Mouse (Mus musculus) heart, embryonic 16.5 days (tissue): Measurements from ENCODE around the gene Pmvk. TPM values are rescaled to one million over a fixed set of nuclear protein-coding genes. Genes with fewer than 3 reads are reported as not detected.

Experiments
- ATAC-seq: fragments of 200-750 bp; cut with Nextera tagmentation; replicated peaks from 2 replicates; pipeline ENCODE4 v1.8.0; 2017; ENCODE audit warnings: moderate number of reproducible peaks; ENCODE audit not compliant: insufficient read depth, low FRiP score; ENCODE audit errors: extremely low read depth
- H3K27ac ChIP-seq: fragments of 300-500 bp; sonication (generic); 2 replicates; pipeline ENCODE4 v1.5.1; 2014; ENCODE audit warnings: mild to moderate bottlenecking, low read length, control low read depth, moderate library complexity
- H3K27me3 ChIP-seq: fragments of 300-500 bp; sonication (generic); 2 replicates; pipeline ENCODE4 v1.6.1; 2014; ENCODE audit warnings: low read length, mixed read lengths; ENCODE audit not compliant: control insufficient read depth, insufficient read depth
- H3K36me3 ChIP-seq: fragments of 300-500 bp; sonication (generic); 2 replicates; pipeline ENCODE4 v1.6.1; 2014; ENCODE audit not compliant: control insufficient read depth, insufficient read depth
- H3K4me1 ChIP-seq: fragments of 300-500 bp; sonication (generic); 2 replicates; pipeline ENCODE4 v1.6.1; 2014; ENCODE audit warnings: low read length, mixed read lengths; ENCODE audit not compliant: control insufficient read depth, insufficient read depth
- H3K4me2 ChIP-seq: fragments of 300-500 bp; sonication (generic); 2 replicates; pipeline ENCODE4 v1.6.1; 2014; ENCODE audit warnings: low read depth, mild to moderate bottlenecking, control low read depth, low read length
- H3K4me3 ChIP-seq: fragments of 300-500 bp; sonication (generic); 2 replicates; pipeline ENCODE4 v1.5.1; 2014; ENCODE audit warnings: mild to moderate bottlenecking, control low read depth, low read length
- H3K9ac ChIP-seq: fragments of 300-500 bp; sonication (generic); 2 replicates; pipeline ENCODE4 v1.6.1; 2014; ENCODE audit warnings: low read length, control low read depth
- H3K9me3 ChIP-seq: fragments of 300-500 bp; sonication (generic); replicated peaks from 2 replicates; pipeline ENCODE4 v1.6.1; 2016; ENCODE audit warnings: low read length; ENCODE audit not compliant: control insufficient read depth
- WGBS: fragments of 180-500 bp; shearing (Covaris S2); extraction: QIAGEN DNeasy Blood & Tissue Kit; methylation state at CpG from one replicate; pipeline ENCODE4 v1.1.7; 2014; 5-methylcytosine and 5-hydroxymethylcytosine counted together
- polyA plus RNA-seq: library from polyadenylated mRNA; unstranded; fragments of >200 nt; fragmentation: Nextera tagmentation; extraction: Ambion mirVana; gene quantifications from 2 replicates; pipeline ENCODE4 v1.2.1, GENCODE M21; 2015

Pmvk gene
- polyA plus RNA-seq, 1 experiment from 2014 or later: 59.3 TPM

DNA sequence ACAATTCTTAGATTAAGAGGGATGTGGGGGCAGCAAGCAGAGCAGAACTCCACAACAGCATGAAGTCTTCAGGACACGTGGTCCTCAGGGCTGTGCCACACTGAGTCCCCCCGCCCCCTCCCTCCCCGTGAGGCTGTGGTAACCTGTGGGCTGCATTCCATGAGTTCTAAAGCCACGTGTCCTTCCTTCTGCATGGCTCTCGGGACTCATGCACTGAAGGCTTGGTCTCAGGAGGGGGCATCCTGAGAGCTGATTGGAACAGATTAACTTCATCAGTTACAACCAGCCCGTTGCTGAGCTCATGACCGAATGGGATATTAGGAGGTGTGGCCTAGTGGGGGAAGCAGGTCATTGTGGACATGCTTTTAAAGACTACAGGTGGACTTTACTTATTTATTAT is 45.4 kb downstream of the Pmvk start:
- Histone ChIP-seq H3K36me3 (no peaks in the 10 kb centered on the region), H3K27me3 (no peaks in the 10 kb centered on the region), H3K27ac (no peak overlapping the region), H3K4me2 (no peak overlapping the region), H3K4me3 (no peak overlapping the region), H3K9ac (no peak overlapping the region), H3K4me1 (no peaks in the 10 kb centered on the region), H3K9me3 (no peaks in the 10 kb centered on the region)
- 51% methylated on average over 7 of the region's 7 CpGs for WGBS
- no peak for ATAC-seq

DNA sequence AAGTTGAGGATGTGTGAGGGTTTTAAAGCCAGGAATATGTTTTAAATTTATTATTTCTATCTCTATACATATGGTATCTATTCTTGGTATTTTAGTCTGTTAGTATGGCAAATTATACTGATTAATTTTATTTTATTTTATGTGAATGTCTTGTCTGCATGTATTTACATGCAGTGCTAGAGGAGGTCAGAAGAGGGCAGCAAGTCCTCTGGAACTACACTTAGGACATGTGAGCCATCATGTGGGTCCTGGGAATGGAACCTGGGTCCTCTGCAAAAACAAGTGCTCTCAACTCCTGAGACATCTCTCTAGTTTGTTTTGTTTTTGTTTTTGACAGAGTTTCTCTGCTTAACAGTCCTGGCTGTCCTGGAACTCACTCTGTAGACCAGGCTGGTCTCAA is 47.1 kb downstream of the Pmvk start:
- Histone ChIP-seq H3K27me3 (peaks cover 5% of the 10 kb centered on the region; the same call in 1 of the 2 replicates), H3K36me3 (no peaks in the 10 kb centered on the region), H3K4me1 (no peaks in the 10 kb centered on the region), H3K4me3 (no peak overlapping the region), H3K9me3 (no peaks in the 10 kb centered on the region), H3K4me2 (no peak overlapping the region), H3K27ac (no peak overlapping the region), H3K9ac (no peak overlapping the region)
- ATAC-seq: no peak

DNA sequence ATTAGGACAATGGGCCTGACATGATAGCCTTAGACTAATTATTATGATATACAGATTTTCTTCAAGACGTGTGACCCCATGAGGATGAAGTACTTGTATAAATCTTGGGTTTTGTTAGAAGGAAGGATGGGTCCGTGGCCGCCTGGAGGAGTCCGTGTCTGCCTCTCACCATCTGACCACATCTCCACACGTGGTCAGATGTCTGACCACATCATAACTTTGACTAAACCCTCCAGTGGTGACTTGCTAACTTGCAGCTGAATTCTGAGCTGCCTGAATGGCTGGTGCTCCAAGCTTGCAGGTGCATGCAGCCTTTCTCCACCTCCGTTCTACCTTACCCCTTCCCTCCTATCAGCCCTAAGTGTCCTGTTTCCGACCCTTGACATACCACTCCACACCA is 48.2 kb downstream of the Pmvk start:
- H3K9me3 ChIP-seq: no peaks in the 10 kb centered on the region
- no peak overlapping the region for H3K4me3 ChIP-seq
- H3K27ac ChIP-seq: no peak overlapping the region
- 63% methylated on average over 7 of the region's 7 CpGs for WGBS
- no peaks in the 10 kb centered on the region for H3K4me1 ChIP-seq
- H3K4me2 ChIP-seq: no peak overlapping the region
- no peak for ATAC-seq
- peaks cover 14% of the 10 kb centered on the region; the same call in 1 of the 2 replicates for H3K27me3 ChIP-seq
- H3K36me3 ChIP-seq: no peaks in the 10 kb centered on the region
- no peak overlapping the region for H3K9ac ChIP-seq

DNA sequence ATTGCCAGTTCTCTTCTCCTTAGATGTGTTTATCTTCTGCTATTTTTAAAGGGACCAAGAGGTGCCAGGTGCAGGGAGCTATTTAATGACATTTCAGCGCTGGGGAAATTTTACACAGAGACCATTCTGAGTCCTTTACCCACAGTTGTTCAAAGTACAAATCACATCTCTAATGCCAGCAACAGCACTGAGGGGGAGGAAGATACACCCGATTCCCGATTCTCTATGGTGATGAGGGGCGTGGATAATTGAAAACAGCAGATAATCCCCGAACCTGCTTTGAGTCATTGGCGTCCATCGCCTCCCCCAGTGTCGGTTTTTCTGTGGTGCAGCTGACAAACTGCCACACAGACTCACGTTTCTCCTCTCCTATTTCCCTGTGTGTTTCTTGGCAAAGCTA is 53.7 kb downstream of the Pmvk start:
- whole genome bisulfite sequencing: 23% methylated on average over 9 of the region's 9 CpGs
- no peak for ATAC-seq
- peaks cover 37% of the 10 kb centered on the region for H3K27me3 ChIP-seq
- no peaks in the 10 kb centered on the region for H3K36me3 ChIP-seq
- no peak overlapping the region for H3K4me3 ChIP-seq
- H3K9ac ChIP-seq: no peak overlapping the region
- no peak overlapping the region for H3K27ac ChIP-seq
- no peak overlapping the region for H3K4me2 ChIP-seq
- no peaks in the 10 kb centered on the region for H3K4me1 ChIP-seq
- no peaks in the 10 kb centered on the region for H3K9me3 ChIP-seq

DNA sequence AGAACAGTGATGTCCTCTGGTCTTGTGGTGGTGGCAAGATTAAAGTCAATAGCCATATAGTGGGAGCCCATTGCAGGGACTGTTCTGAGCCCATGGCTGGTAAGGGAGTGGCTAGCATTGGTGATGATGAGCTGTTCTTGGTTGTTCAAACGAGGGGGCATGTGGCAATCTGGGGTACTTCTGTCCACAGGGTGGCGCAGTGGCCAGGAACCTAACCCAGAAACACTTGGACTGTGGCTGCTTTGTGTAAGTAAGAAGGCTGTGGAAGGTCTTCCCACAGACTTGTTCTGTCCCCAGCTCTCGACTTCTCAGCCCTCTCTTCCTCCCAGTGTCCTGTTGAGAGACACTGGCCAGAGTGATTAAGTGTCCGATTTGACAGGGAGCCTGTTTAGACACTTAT is 56.6 kb downstream of the Pmvk start:
- Histone ChIP-seq H3K36me3 (no peaks in the 10 kb centered on the region), H3K9me3 (no peaks in the 10 kb centered on the region), H3K27ac (no peak overlapping the region), H3K9ac (no peak overlapping the region), H3K4me1 (no peaks in the 10 kb centered on the region), H3K4me3 (no peak overlapping the region), H3K4me2 (peak overlapping the region; percentile 22), H3K27me3 (peaks cover 36% of the 10 kb centered on the region)
- no peak for ATAC-seq
- 15% methylated on average over 4 of the region's 4 CpGs for WGBS

DNA sequence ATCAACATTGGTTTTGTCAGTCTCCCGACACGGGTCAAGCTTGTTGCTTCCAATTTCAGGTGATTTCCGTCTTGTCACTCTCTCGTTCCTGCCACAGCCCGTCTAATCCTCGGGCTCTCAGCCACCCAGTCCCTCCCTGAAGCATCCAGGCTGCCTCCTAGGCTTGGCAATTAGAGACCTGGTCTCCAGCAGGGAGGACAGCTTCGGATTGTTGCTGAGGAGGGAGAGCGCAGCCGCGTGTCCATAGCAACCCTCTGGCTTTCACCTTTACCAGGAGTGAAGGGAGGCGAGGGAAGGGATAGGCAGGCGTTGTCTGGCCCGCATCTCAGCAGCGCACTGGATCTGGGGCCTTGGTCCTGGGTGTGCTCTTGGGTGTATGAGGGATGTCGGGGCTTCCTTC is 57.1 kb downstream of the Pmvk start:
- 22% methylated on average over 15 of the region's 15 CpGs for WGBS
- peaks cover 32% of the 10 kb centered on the region for H3K27me3 ChIP-seq
- no peak for ATAC-seq
- H3K9me3 ChIP-seq: peaks cover 1% of the 10 kb centered on the region
- H3K4me2 ChIP-seq: peak overlapping the region; percentile 22
- H3K4me3 ChIP-seq: no peak overlapping the region
- no peaks in the 10 kb centered on the region for H3K36me3 ChIP-seq
- no peak overlapping the region for H3K27ac ChIP-seq
- no peak overlapping the region for H3K9ac ChIP-seq
- no peaks in the 10 kb centered on the region for H3K4me1 ChIP-seq

DNA sequence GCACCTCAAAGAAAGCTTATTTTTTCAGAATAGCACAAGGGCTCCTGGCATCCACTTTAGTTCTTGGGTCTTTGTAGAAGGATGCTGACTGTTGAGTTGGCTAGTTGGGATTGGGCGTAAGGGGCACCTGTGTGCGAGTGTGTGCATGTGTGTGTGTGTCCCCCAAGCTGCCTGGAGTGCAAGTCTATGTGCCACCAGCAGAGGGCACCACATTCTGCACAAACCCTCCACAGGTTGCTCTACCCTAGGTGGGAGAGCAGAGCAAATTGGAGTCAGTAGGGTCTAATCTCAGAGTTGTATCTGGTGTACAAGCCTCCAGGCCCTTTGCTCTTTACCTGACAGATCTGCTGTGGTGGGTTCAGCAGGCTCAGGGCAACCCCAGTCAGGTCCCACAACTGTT is 57.9 kb downstream of the Pmvk start:
- peaks cover 25% of the 10 kb centered on the region for H3K27me3 ChIP-seq
- WGBS: 89% methylated on average over 2 of the region's 2 CpGs

DNA sequence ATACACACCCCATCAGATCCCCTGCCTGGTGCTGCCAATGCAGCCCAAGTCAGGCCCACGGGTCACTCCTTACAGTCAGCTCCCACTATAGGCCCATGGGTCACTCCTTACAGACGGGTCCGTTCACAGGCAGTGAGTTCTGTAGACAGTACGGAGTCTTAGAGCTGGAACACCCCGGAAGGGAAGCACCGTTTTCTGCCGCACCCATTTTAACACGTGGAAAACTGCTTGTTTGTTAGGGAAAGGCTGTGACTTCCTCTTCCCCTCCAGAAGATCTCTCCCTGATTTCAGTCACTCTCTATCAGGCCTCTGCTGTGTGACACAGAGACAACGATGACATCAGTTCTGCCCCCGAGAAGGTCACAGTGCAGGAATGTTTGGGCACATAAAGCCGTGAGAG is 61.1 kb downstream of the Pmvk start:
- no peak for ATAC-seq
- WGBS: 47% methylated on average over 11 of the region's 11 CpGs
- peaks cover 4% of the 10 kb centered on the region for H3K4me1 ChIP-seq
- no peak overlapping the region for H3K4me3 ChIP-seq
- H3K36me3 ChIP-seq: no peaks in the 10 kb centered on the region
- no peak overlapping the region for H3K27ac ChIP-seq
- peaks cover 18% of the 10 kb centered on the region for H3K27me3 ChIP-seq
- H3K9ac ChIP-seq: no peak overlapping the region
- H3K9me3 ChIP-seq: peaks cover 5% of the 10 kb centered on the region
- no peak overlapping the region for H3K4me2 ChIP-seq

More for the DNA sequence above, 57.9 kb downstream of the Pmvk start:
- no peaks in the 10 kb centered on the region for H3K4me1 ChIP-seq
- H3K27ac ChIP-seq: no peak overlapping the region
- no peak for ATAC-seq
- H3K9me3 ChIP-seq: peaks cover 5% of the 10 kb centered on the region
- no peaks in the 10 kb centered on the region for H3K36me3 ChIP-seq
- no peak overlapping the region for H3K9ac ChIP-seq
- no peak overlapping the region for H3K4me3 ChIP-seq
- H3K4me2 ChIP-seq: no peak overlapping the region

DNA sequence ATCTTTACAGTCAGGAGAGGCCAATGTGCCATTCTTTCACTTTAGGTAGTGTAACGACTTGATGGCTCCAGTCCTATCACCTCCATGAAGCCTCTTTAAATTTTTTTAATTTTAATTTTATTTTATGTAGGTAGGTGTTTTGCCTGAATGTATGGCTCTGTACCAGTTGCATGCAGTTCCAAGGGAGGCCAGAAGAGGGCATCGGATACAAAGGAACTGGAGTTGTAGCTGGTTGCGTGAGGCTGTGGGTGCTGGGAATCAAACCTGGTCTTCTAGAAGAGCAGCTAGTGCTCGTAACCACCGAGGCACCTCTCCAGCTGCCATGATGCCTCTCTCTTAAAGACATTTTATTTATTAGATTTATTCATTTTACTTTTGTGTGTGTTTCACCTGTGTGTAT is 62.0 kb downstream of the Pmvk start:
- Histone ChIP-seq H3K9ac (no peak overlapping the region), H3K4me3 (no peak overlapping the region), H3K4me2 (no peak overlapping the region), H3K27ac (no peak overlapping the region), H3K9me3 (peaks cover 5% of the 10 kb centered on the region), H3K4me1 (peaks cover 13% of the 10 kb centered on the region), H3K27me3 (peaks cover 21% of the 10 kb centered on the region), H3K36me3 (no peaks in the 10 kb centered on the region)
- no peak for ATAC-seq
- 87% methylated on average over 5 of the region's 5 CpGs for WGBS
